Mouse (Mus musculus): ENCODE data around the gene Senp8.

DNA sequence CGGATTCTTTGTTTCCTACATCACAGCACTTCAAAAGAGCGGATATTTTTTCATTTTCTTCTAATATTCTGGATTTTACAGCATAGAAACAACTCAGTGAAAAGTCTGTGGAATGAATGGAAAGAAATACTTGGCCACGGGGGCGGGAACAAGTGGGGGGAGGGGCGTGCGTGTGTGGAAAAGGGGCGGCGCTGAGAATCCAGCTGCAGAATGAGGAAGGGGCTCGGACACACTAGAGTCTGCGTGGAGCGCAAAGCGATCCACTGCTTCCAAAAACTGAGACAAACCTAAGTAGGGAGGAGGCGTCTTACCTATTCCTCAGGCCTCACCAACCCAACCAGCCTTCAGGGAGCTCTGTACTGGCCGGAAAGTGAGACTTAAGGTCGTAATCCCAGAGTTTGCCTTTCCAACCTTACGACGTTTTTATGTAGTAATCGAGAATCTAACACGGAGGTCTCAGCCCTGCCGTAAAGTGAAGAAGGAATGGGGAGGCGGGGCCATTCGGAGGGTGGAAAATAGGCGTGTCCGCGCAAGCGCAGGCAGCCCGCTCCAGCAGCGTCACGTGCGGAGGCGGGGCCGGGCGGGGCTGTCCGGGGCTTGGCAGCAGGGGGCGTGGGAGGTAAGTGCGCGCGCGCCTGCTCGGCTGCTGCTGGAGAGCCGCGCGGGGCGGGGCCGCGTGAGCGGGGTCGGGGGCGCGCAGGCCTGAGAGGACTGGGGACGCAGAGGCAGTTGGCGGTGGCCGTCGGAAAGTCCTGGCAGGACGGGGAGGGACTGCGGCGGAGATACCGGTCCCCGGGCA lies at the start of gene Senp8, which contains the start of gene Myo9a:
- TF ChIP-seq CTCF (IDR thresholded peaks at IDR 0.05; ENCODE audit: borderline replicate concordance, insufficient read depth, low read depth, low read length) = no peak
- TF ChIP-seq POLR2A (IDR thresholded peaks at IDR 0.05; ENCODE audit: borderline replicate concordance, insufficient read depth, low read length) = peak; percentile 82; the same call in 1 of the 2 replicates

Measured in cerebellum, adult 2 months (tissue).